Mouse (Mus musculus) neural tube, embryonic 14.5 days (tissue): ENCODE measurements at regions not wholly inside any gene's neighbourhood (a gene's known extent, or its start where the extent isn't known, plus 50 kb on each side); places are given as distances from the start of the nearest gene placed in this dataset.
A peak's percentile ranks its signal among the peaks of the same experiment; 100 is the strongest.

Experiments
- ATAC-seq: fragments of 200-750 bp; cut with Nextera tagmentation; 2 replicates; pipeline ENCODE4 v1.8.0; 2017; ENCODE audit warnings: low read depth, mild to moderate bottlenecking, moderate TSS enrichment, moderate library complexity
- H3K27ac ChIP-seq: fragments of 300-500 bp; sonication (generic); 2 replicates; pipeline ENCODE4 v1.5.1; 2014; ENCODE audit warnings: low read depth, mild to moderate bottlenecking, control low read depth, low read length, moderate library complexity, mixed read lengths
- H3K27me3 ChIP-seq: fragments of 300-500 bp; sonication (generic); 2 replicates; pipeline ENCODE4 v1.6.1; 2014; ENCODE audit warnings: low read length; ENCODE audit not compliant: control insufficient read depth, insufficient read depth
- H3K36me3 ChIP-seq: fragments of 300-500 bp; sonication (generic); 2 replicates; pipeline ENCODE4 v1.6.1; 2014; ENCODE audit warnings: low read length, mixed read lengths; ENCODE audit not compliant: control insufficient read depth, insufficient read depth
- H3K4me1 ChIP-seq: fragments of 300-500 bp; sonication (generic); 2 replicates; pipeline ENCODE4 v1.6.1; 2014; ENCODE audit warnings: low read length; ENCODE audit not compliant: control insufficient read depth, insufficient read depth
- H3K4me2 ChIP-seq: fragments of 300-500 bp; sonication (generic); 2 replicates; pipeline ENCODE4 v1.6.1; 2014; ENCODE audit warnings: mild to moderate bottlenecking, low read depth, low read length, control low read depth
- H3K4me3 ChIP-seq: fragments of 300-500 bp; sonication (generic); 2 replicates; pipeline ENCODE4 v1.5.1; 2014; ENCODE audit warnings: low read depth, low read length, control low read depth, mixed read lengths
- H3K9ac ChIP-seq: fragments of 300-500 bp; sonication (generic); replicated peaks from 2 replicates; pipeline ENCODE4 v1.6.1; 2014; ENCODE audit warnings: low read depth, mild to moderate bottlenecking, control low read depth, low read length, mixed read lengths
- H3K9me3 ChIP-seq: fragments of 300-500 bp; sonication (generic); 2 replicates; pipeline ENCODE4 v1.6.1; 2016; ENCODE audit warnings: low read length; ENCODE audit not compliant: control insufficient read depth
- WGBS: fragments of 180-500 bp; shearing (Covaris S2); extraction: QIAGEN DNeasy Blood & Tissue Kit; methylation state at CpG from one replicate; pipeline ENCODE4 v1.1.7; 2014; 5-methylcytosine and 5-hydroxymethylcytosine counted together

DNA sequence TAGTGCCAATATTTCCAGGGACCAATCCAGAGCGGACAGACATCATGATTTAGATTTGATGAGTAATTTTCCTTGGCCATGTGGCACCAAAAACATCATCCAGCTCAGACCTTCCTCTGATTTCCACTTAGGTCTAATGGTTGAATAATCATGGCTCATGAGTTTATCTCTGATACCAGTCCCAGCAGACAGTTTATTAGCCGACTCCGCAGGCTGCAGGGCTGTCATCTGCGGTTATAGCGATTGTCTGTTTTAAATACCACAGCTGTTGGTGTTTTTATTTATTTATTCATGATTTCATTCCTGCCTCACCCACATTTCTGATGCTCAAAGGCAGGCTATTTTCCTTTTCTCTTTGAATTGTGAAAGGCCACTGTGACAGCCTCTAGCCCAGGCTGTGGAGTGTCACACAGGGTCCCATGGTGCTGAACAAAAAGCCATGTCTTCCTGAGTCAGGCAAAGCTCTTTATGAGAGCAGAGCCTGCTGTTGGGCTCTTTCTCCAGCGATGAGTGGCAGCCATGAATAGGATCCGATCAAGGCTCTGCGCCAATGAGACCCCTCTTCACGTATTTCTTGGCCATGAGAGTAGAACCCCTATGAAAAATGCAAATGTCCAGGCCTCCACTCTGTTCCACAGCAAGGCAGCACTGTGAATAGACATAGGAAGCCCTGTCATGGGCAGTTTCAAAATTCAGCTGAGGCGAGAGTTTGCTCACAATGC lies 584.7 kb downstream of the Sqor start:
- peak overlapping the region; percentile 69 for H3K27ac ChIP-seq
- no peaks in the 10 kb centered on the region for H3K9me3 ChIP-seq
- H3K9ac ChIP-seq, result no peak overlapping the region
- WGBS, result 46% methylated on average over 10 of the region's 10 CpGs
- H3K4me1 ChIP-seq, result peaks cover 7% of the 10 kb centered on the region; the same call in 1 of the 2 replicates
- H3K27me3 ChIP-seq, result no peaks in the 10 kb centered on the region
- ATAC-seq, result peak; percentile 80
- no peaks in the 10 kb centered on the region for H3K36me3 ChIP-seq
- no peak overlapping the region for H3K4me2 ChIP-seq
- no peak overlapping the region for H3K4me3 ChIP-seq

DNA sequence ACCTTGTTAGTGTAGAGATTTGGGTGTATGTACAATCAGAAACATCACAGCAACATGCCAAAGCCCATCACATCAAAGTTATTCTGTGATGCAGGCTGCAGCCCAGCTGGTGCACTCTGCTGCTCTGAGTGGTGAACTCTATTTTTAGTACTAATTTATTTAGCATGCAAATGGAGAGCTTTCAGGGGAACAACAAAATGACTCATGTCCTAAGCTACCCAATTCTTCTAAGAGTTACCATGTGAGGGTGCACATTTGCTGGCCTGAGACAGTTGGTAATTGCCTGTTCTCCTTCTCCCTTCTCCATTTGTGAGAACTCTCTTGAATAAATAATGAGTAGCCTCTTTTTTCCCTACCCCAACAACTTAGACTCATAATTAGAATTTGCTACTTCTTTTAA lies 599.2 kb downstream of the Sqor start:
- Histone ChIP-seq H3K4me3 (no peak overlapping the region), H3K36me3 (no peaks in the 10 kb centered on the region), H3K9me3 (no peaks in the 10 kb centered on the region), H3K27ac (no peak overlapping the region), H3K4me2 (no peak overlapping the region), H3K4me1 (no peaks in the 10 kb centered on the region), H3K27me3 (no peaks in the 10 kb centered on the region), H3K9ac (no peak overlapping the region)
- no peak for ATAC-seq

DNA sequence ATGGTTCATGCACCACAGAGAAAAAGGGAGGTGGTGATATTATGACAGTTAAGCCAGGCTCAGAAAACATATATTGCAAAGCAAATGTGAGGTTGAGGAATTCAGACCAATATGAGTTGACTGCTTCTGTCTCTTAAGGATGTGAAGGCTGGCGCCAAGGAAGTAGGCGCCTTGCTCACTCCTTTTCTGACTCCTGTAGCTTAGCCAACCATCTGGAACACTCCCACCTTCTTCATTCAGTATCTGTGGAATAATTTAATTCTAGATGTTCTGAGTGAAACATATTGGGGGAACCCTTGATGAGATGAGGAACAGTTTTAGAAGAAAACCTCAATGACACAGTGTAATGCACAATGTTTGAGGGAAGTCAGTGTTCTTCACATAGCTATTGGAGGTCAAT lies 601.5 kb downstream of the Sqor start:
- ATAC-seq, result no peak
- Histone ChIP-seq H3K9me3 (no peaks in the 10 kb centered on the region), H3K27me3 (no peaks in the 10 kb centered on the region), H3K27ac (no peak overlapping the region), H3K4me1 (no peaks in the 10 kb centered on the region), H3K4me2 (no peak overlapping the region), H3K4me3 (no peak overlapping the region), H3K36me3 (no peaks in the 10 kb centered on the region), H3K9ac (no peak overlapping the region)
- WGBS, result 90% methylated on average over 2 of the region's 2 CpGs

DNA sequence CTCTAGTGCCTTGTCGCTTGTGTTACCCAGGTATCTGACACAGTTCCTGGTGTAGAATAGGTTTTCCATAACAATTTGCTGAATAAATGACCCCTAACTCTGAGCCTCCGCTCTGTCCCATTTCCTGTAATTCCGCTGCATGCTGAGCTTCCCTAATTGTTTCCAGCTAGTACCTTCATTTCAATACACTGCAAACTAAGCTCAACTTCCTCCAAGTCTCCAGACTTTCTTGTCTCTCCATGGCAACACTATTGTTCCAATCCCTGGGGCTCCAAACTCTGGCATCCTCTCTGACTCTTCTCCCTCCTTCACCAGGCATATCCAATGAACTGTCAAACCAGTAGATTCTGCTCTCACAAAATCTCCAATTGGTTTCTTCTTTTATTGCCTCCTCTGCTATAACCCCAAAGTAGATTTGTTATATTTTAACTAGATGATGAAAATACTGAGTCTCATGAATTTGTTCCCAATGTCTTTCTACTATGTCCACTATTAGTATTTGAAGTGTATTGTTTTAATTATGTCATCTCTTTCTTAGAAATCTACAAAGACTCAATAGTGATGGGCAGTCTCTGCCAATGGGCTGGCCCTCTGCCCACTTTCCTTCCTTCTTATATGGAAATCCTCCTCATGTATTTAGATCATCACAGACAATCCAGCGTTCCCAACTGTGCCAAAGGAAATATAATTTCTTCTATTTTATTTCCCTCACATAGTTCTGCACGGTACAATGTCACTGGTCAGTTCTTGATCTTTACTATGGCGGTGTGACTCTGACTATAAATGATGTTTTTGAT lies 620.8 kb downstream of the Sqor start:
- Histone ChIP-seq H3K4me1 (no peaks in the 10 kb centered on the region), H3K27ac (no peak overlapping the region), H3K9ac (no peak overlapping the region), H3K36me3 (no peaks in the 10 kb centered on the region), H3K4me3 (no peak overlapping the region), H3K9me3 (no peaks in the 10 kb centered on the region), H3K4me2 (no peak overlapping the region), H3K27me3 (no peaks in the 10 kb centered on the region)
- peak; percentile 64; the same call in 1 of the 2 replicates for ATAC-seq
- WGBS, result 60% methylated on average over 6 of the region's 6 CpGs

DNA sequence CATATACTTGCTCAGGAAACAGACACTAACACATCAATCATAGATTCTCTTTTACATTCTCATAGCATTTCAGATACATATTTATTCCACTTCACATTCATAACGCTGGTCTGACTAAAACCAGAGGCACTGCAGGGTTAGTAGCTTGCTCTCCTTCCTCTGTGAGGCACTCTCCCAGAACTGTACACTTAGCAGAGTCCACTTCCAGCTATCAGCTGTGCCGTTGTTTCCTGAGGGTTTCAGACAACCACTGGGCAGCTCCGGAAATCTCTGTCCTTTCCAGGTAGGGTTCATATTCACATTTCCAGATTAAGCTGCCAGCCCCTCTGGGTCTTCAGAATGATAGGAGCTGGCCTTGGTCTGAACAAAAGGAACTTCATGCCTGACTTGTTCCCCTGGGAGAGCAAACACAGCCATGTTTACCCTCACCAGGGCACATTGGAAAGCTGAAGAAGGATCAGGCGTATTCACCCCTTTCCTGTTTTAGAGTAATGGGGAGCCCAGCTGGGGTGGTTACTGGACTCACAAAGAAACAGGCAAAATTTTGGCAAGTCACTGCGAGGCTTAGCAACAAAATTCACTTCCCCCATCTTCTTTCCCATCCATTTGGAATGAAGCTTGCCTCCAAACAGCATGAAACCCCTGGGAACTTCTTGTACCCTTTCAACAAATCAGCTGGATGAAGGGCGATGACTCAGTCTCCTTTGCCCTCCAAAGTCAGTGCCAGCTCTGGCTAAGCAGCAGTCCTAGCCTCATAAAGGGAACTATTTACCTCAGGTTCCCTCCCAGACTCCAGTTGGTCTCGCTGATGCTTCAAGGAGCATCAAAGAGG lies 622.0 kb downstream of the Sqor start:
- Histone ChIP-seq H3K9ac (no peak overlapping the region), H3K36me3 (no peaks in the 10 kb centered on the region), H3K9me3 (no peaks in the 10 kb centered on the region), H3K4me1 (no peaks in the 10 kb centered on the region), H3K27me3 (no peaks in the 10 kb centered on the region), H3K27ac (no peak overlapping the region), H3K4me2 (no peak overlapping the region), H3K4me3 (no peak overlapping the region)
- WGBS, result 74% methylated on average over 7 of the region's 7 CpGs
- ATAC-seq, result peak; percentile 70; the same call in 1 of the 2 replicates

DNA sequence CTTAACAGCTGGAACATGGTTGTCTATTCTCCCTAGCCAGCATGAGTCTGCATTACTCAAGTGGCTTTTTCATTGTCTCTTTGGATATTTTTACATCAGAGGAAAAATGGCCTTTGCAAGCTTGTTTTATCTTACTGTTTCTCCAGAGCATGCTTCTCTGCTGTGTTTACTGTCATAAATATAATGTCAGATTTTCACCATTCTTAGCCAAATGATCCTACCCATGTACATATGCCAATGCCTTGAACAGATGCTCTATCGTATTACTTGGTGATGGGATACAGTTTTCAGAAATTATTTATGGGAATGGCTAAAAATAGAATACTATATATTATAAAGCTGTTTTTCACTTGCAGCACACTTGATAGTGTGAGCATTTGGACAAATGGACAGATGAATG lies 625.9 kb downstream of the Sqor start:
- Histone ChIP-seq H3K4me2 (no peak overlapping the region), H3K27me3 (no peaks in the 10 kb centered on the region), H3K4me3 (no peak overlapping the region), H3K36me3 (no peaks in the 10 kb centered on the region), H3K27ac (no peak overlapping the region), H3K4me1 (no peaks in the 10 kb centered on the region), H3K9ac (no peak overlapping the region), H3K9me3 (no peaks in the 10 kb centered on the region)
- ATAC-seq, result no peak
- 78% methylated on average over 1 of the region's 1 CpGs for WGBS

DNA sequence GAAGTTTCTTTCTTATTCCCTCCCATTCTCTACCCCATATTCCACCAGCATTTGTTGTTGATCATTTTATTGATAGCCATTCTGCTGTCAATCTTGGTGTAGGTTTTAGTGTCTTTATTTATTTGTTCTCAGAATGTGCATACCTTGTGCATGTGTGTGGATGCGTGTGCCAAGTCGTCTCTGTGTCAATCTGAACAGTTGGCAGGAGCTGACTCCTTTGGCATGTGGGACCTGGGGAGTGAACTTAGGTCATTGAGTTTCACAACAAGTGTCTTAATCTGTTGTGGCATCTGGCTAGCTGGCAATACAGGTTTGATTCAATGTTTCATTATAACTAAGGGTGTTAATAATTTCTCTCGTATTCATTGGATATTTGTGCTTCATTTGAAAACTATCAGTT lies 629.3 kb downstream of the Sqor start:
- Histone ChIP-seq H3K36me3 (no peaks in the 10 kb centered on the region), H3K4me1 (no peaks in the 10 kb centered on the region), H3K9ac (no peak overlapping the region), H3K9me3 (no peaks in the 10 kb centered on the region), H3K27ac (no peak overlapping the region), H3K4me2 (no peak overlapping the region), H3K4me3 (no peak overlapping the region), H3K27me3 (no peaks in the 10 kb centered on the region)
- WGBS, result 93% methylated on average over 3 of the region's 3 CpGs
- no peak for ATAC-seq

DNA sequence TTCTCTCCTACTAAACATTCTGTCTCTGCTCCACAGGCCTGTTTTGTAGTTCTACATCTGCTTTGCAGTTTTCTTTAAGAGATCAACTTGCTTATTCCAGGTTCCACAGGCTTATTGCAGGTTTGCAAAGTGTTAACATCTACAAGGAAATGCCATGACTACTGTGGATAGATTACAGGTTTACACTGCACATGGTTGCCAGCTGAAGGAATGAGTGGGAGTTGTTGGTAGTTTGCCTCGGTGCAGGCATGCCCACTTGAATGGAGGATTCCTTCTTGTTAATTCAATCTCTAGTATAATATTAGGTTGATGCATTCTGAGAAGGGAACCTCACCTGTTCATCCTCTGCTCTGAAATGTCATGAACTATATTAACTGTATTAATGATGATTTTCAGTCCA lies 632.5 kb downstream of the Sqor start:
- Histone ChIP-seq H3K4me1 (no peaks in the 10 kb centered on the region), H3K27ac (no peak overlapping the region), H3K9me3 (no peaks in the 10 kb centered on the region), H3K9ac (no peak overlapping the region), H3K4me2 (no peak overlapping the region), H3K27me3 (no peaks in the 10 kb centered on the region), H3K36me3 (no peaks in the 10 kb centered on the region), H3K4me3 (no peak overlapping the region)
- ATAC-seq, result no peak
- 88% methylated on average over 1 of the region's 1 CpGs for WGBS

DNA sequence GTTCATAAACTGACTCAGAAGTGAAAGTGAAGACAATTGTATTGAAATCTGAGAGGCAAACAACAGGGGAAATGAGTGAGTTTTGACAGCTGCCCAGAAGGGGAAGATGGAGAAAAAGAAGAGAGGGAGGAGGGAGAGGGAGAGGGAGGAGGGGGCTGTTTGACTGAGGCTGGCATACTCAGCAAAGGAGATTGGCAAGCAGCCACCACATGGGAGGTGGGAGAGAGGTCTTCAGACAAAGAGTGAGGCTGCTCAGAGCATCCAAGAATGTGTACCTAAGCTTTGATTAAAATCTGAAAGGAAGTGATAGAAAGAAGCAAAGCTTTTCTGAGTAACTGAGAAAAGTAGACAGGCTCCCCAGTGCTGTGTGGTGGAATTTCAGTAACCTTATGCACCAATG lies 636.0 kb downstream of the Sqor start:
- H3K9ac ChIP-seq, result no peak overlapping the region
- H3K36me3 ChIP-seq, result no peaks in the 10 kb centered on the region
- no peak overlapping the region for H3K27ac ChIP-seq
- no peaks in the 10 kb centered on the region for H3K9me3 ChIP-seq
- no peak overlapping the region for H3K4me2 ChIP-seq
- no peak overlapping the region for H3K4me3 ChIP-seq
- peak; percentile 49; the same call in 1 of the 2 replicates for ATAC-seq
- no peaks in the 10 kb centered on the region for H3K4me1 ChIP-seq
- H3K27me3 ChIP-seq, result no peaks in the 10 kb centered on the region
